Mouse (Mus musculus) stomach, postnatal 0 days (tissue): ENCODE measurements at regions not wholly inside any gene's neighbourhood (a gene's known extent, or its start where the extent isn't known, plus 50 kb on each side); places are given as distances from the start of the nearest gene placed in this dataset.

Experiments
- ATAC-seq: fragments of 200-750 bp; cut with Nextera tagmentation; 2 replicates; pipeline ENCODE4 v1.8.0; 2017; ENCODE audit not compliant: low FRiP score, low TSS enrichment
- DNase-seq: peaks from one replicate; pipeline ENCODE4 v3.0.0-alpha.2; 2016; ENCODE audit warnings: low spot score
- H3K27ac ChIP-seq: fragments of 300-500 bp; sonication (generic); replicated peaks from 2 replicates; pipeline ENCODE4 v1.5.1; 2014; ENCODE audit warnings: mild to moderate bottlenecking, control low read depth
- H3K27me3 ChIP-seq: fragments of 300-500 bp; sonication (generic); 2 replicates; pipeline ENCODE4 v1.6.1; 2014; ENCODE audit warnings: low read length; ENCODE audit not compliant: control insufficient read depth, insufficient read depth
- H3K36me3 ChIP-seq: fragments of 300-500 bp; sonication (generic); 2 replicates; pipeline ENCODE4 v1.6.1; 2014; ENCODE audit warnings: low read length, mixed read lengths; ENCODE audit not compliant: control insufficient read depth, insufficient read depth
- H3K4me1 ChIP-seq: fragments of 300-500 bp; sonication (generic); replicated peaks from 2 replicates; pipeline ENCODE4 v1.6.1; 2014; ENCODE audit warnings: antibody characterized with exemption; ENCODE audit not compliant: control insufficient read depth, insufficient read depth
- H3K4me2 ChIP-seq: fragments of 300-500 bp; sonication (generic); replicated peaks from 2 replicates; pipeline ENCODE4 v1.6.1; 2014; ENCODE audit warnings: low read depth, mild to moderate bottlenecking, control low read depth, moderate library complexity
- H3K4me3 ChIP-seq: fragments of 300-500 bp; sonication (generic); 2 replicates; pipeline ENCODE4 v1.5.1; 2014; ENCODE audit warnings: low read depth, low read length, control low read depth
- H3K9ac ChIP-seq: fragments of 300-500 bp; sonication (generic); 2 replicates; pipeline ENCODE4 v1.6.1; 2014; ENCODE audit warnings: mild to moderate bottlenecking, low read length, control low read depth, mixed read lengths
- H3K9me3 ChIP-seq: fragments of 300-500 bp; sonication (generic); 2 replicates; pipeline ENCODE4 v1.6.1; 2016; ENCODE audit warnings: low read length; ENCODE audit not compliant: control insufficient read depth
- CTCF ChIP-seq: IDR thresholded peaks from 2 replicates; pipeline ENCODE4 v1.5.1; 2016; ENCODE audit warnings: antibody characterized with exemption, low read depth, mild to moderate bottlenecking, moderate library complexity
- EP300 ChIP-seq: optimal IDR thresholded peaks from 2 replicates; pipeline ENCODE3; 2016; ENCODE audit warnings: antibody characterized with exemption
- WGBS: fragments of 180-500 bp; shearing (Covaris S2); extraction: QIAGEN DNeasy Blood & Tissue Kit; methylation state at CpG from one replicate; pipeline ENCODE4 v1.1.7; 2014; 5-methylcytosine and 5-hydroxymethylcytosine counted together

GRCm38 (mm10) chr13:78658285-78658684 is 458.7 kb upstream of the Nr2f1 start:
- no peaks in the 10 kb centered on the region for H3K36me3 ChIP-seq
- no peak overlapping the region for H3K9ac ChIP-seq
- 82% methylated on average over 7 of the region's 7 CpGs for WGBS
- no peak overlapping the region for H3K27ac ChIP-seq
- DNase-seq (no peak), ATAC-seq (no peak)
- H3K27me3 ChIP-seq, result no peaks in the 10 kb centered on the region
- TF ChIP-seq CTCF (no peak), EP300 (no peak)
- no peaks in the 10 kb centered on the region for H3K4me1 ChIP-seq
- H3K4me3 ChIP-seq, result no peak overlapping the region
- no peak overlapping the region for H3K4me2 ChIP-seq
- no peaks in the 10 kb centered on the region for H3K9me3 ChIP-seq

- ATAC-seq, result no peak
- Histone ChIP-seq H3K4me1 (no peaks in the 10 kb centered on the region), H3K4me2 (no peak overlapping the region), H3K36me3 (no peaks in the 10 kb centered on the region), H3K9ac (no peak overlapping the region), H3K27me3 (no peaks in the 10 kb centered on the region), H3K9me3 (no peaks in the 10 kb centered on the region), H3K4me3 (no peak overlapping the region), H3K27ac (no peak overlapping the region)
- DNase-seq, result no peak
- 74% methylated on average over 2 of the region's 2 CpGs for WGBS
- TF ChIP-seq EP300 (no peak), CTCF (no peak)
Observed at GRCm38 (mm10) chr13:78656766-78657165, 457.2 kb upstream of the Nr2f1 start.

- H3K9me3 ChIP-seq, result no peaks in the 10 kb centered on the region
- 70% methylated on average over 1 of the region's 1 CpGs for whole genome bisulfite sequencing
- no peaks in the 10 kb centered on the region for H3K36me3 ChIP-seq
- no peak overlapping the region for H3K9ac ChIP-seq
- TF ChIP-seq CTCF (no peak), EP300 (no peak)
- H3K27ac ChIP-seq, result no peak overlapping the region
- no peaks in the 10 kb centered on the region for H3K4me1 ChIP-seq
- no peak for DNase-seq
- H3K27me3 ChIP-seq, result no peaks in the 10 kb centered on the region
- no peak overlapping the region for H3K4me3 ChIP-seq
- no peak for ATAC-seq
- no peak overlapping the region for H3K4me2 ChIP-seq
Observed at GRCm38 (mm10) chr13:78656196-78656595, 456.6 kb upstream of the Nr2f1 start.

GRCm38 (mm10) chr13:78650824-78651223 is 451.3 kb upstream of the Nr2f1 start:
- no peak for ATAC-seq
- H3K4me1 ChIP-seq, result no peaks in the 10 kb centered on the region
- H3K36me3 ChIP-seq, result no peaks in the 10 kb centered on the region
- H3K4me3 ChIP-seq, result no peak overlapping the region
- H3K9ac ChIP-seq, result no peak overlapping the region
- H3K27me3 ChIP-seq, result no peaks in the 10 kb centered on the region
- TF ChIP-seq EP300 (no peak), CTCF (no peak)
- no peak overlapping the region for H3K27ac ChIP-seq
- H3K9me3 ChIP-seq, result no peaks in the 10 kb centered on the region
- H3K4me2 ChIP-seq, result no peak overlapping the region
- DNase-seq, result no peak
- 88% methylated on average over 1 of the region's 1 CpGs for WGBS

- H3K36me3 ChIP-seq, result no peaks in the 10 kb centered on the region
- H3K4me1 ChIP-seq, result no peaks in the 10 kb centered on the region
- H3K4me2 ChIP-seq, result no peak overlapping the region
- no peaks in the 10 kb centered on the region for H3K9me3 ChIP-seq
- no peak overlapping the region for H3K4me3 ChIP-seq
- H3K27me3 ChIP-seq, result no peaks in the 10 kb centered on the region
- no peak overlapping the region for H3K27ac ChIP-seq
- H3K9ac ChIP-seq, result no peak overlapping the region
- DNase-seq, result no peak
- 38% methylated on average over 1 of the region's 1 CpGs for WGBS
- TF ChIP-seq EP300, result no peak
- no peak for ATAC-seq
Observed at GRCm38 (mm10) chr13:78644556-78644955, 445.0 kb upstream of the Nr2f1 start.

GRCm38 (mm10) chr13:78643023-78643422 is 443.5 kb upstream of the Nr2f1 start:
- ATAC-seq (no peak), DNase-seq (no peak)
- Histone ChIP-seq H3K9me3 (no peaks in the 10 kb centered on the region), H3K36me3 (no peaks in the 10 kb centered on the region), H3K4me1 (no peaks in the 10 kb centered on the region), H3K27me3 (no peaks in the 10 kb centered on the region), H3K4me2 (no peak overlapping the region), H3K4me3 (no peak overlapping the region), H3K9ac (no peak overlapping the region), H3K27ac (no peak overlapping the region)
- 24% methylated on average over 3 of the region's 3 CpGs for WGBS
- TF ChIP-seq CTCF, result no peak

GRCm38 (mm10) chr13:78642443-78642729 is 442.8 kb upstream of the Nr2f1 start:
- Histone ChIP-seq H3K4me2 (no peak overlapping the region), H3K27ac (no peak overlapping the region), H3K4me3 (no peak overlapping the region), H3K36me3 (no peaks in the 10 kb centered on the region), H3K9ac (no peak overlapping the region), H3K27me3 (no peaks in the 10 kb centered on the region), H3K9me3 (no peaks in the 10 kb centered on the region), H3K4me1 (no peaks in the 10 kb centered on the region)
- ATAC-seq (no peak), DNase-seq (no peak)
- WGBS, result 79% methylated on average over 3 of the region's 3 CpGs
- no peak for TF ChIP-seq CTCF
